16 mouse cellular contexts compared by ENCODE assay signal in the genomic region with DNA sequence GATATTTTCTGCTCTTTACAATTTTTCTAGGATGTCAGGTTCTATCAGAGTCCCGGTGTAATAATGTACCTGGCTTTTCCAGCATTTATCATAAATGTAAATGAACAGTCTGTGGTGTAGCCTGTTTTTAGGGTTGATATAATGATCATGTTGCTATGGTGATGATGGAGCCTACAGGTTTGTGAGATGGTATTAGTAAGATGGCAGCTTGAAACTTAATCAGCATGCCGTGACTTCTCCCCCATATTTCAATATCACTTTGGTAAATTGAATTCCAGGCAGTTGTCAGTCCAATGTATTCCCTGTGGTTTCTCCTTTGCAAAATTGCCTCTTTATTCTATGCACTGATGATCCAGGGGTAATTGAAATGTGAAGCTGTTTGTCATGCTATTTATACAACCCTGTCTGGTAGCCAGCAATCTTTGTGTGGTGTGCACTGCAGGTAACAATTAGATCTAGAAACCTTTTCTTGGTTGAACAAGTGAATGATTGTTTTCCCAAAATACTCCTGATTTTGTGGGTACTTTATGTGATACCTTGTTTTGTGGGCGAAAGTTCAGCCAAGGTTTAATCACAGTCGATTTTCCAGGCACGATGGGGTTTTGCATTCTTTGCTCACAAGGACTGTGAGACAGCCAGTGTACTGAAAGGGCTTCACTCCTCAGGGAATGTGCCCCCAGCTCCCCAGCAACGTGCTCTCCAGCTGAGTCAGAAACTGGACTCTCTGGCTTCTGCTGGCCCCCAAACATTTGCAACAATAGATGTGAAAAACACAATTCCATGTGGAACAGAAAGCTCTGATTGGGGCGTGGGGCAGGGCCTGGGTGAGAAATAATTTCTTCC.
DNase-seq lines count a peak whose midpoint lies in the region; ATAC-seq and TF ChIP-seq lines count a peak whose summit lies in the region.
"Had no signal": no experiment of that assay in that cellular context is flagged by ENCODE, and none has a peak within 500 bp of the region (broad histone marks: within the 10 kb centered on the region; RNA-seq: fewer than 3 reads in every experiment).

No protein-coding gene starts in this region.

- no peak overlapping the region for H3K4me3 ChIP-seq in forebrain, embryonic 13.5 days
- H3K4me3 ChIP-seq in limb, embryonic 14.5 days (replicated peaks; ENCODE audit: low read length), result no peak overlapping the region
- no peak overlapping the region for H3K4me3 ChIP-seq in intestine, embryonic 16.5 days (ENCODE audit: low read length)
- H3K4me3 ChIP-seq in layer of hippocampus, adult 2 months, result no peak overlapping the region
- H3K4me3 ChIP-seq: heart, embryonic 15.5 days; stomach, embryonic 15.5 days had no signal

- peak; percentile 70; the same call in 1 of the 2 replicates for ATAC-seq in forebrain, embryonic 13.5 days
- ATAC-seq in limb, embryonic 14.5 days (ENCODE audit: low FRiP score, low read depth), result 0 out of 2 replicates have a peak, but pooled peaks have one; percentile 26
- no peak for ATAC-seq in intestine, embryonic 16.5 days
- ATAC-seq: activated CD4-positive, CD25-positive, alpha-beta regulatory T cell, adult 4 months; CD4-positive, CD25-positive, alpha-beta regulatory T cell, adult 4 months; inflammation-experienced regulatory T-cells, adult 6 months had no signal

- TF ChIP-seq POLR2A in limb, embryonic 14.5 days (IDR thresholded peaks at IDR 0.05; ENCODE audit: borderline replicate concordance, extremely low read depth, insufficient read depth, insufficient read length), result no peak

- no peaks in the 10 kb centered on the region for H3K36me3 ChIP-seq in forebrain, embryonic 13.5 days (ENCODE audit: poor library complexity, severe bottlenecking)
- H3K36me3 ChIP-seq in limb, embryonic 14.5 days (ENCODE audit: control insufficient read depth, insufficient read depth, low read length), result no peaks in the 10 kb centered on the region
- H3K36me3 ChIP-seq in intestine, embryonic 16.5 days (ENCODE audit: control insufficient read depth, insufficient read depth, low read length), result no peaks in the 10 kb centered on the region
- H3K36me3 ChIP-seq: heart, embryonic 15.5 days; stomach, embryonic 15.5 days had no signal

- DNase-seq in embryo, embryonic 10.5 days (ENCODE audit: low spot score), result peak; percentile 35
- peak; percentile 13 for DNase-seq in limb, embryonic 14.5 days (ENCODE audit: low spot score)
- DNase-seq in neural tube, embryonic 10.5 days (ENCODE audit: extremely low spot score, low spot score), result peak; percentile 18
- DNase-seq in layer of hippocampus, adult 2 months (ENCODE audit: low spot score in 2 of 2), result no peak
- no peak for DNase-seq in cerebellum, adult 18-20 months
- DNase-seq: layer of hippocampus, adult 9-11 months; thymus, postnatal 14 days had no signal

- 0 out of 2 replicates have a peak overlapping the region, but pooled peaks have one; percentile 31 for H3K27ac ChIP-seq in forebrain, embryonic 13.5 days
- H3K27ac ChIP-seq in limb, embryonic 14.5 days (replicated peaks; ENCODE audit: low read depth, low read length), result peak overlapping the region; percentile 26; the same call in 1 of the 2 replicates
- no peak overlapping the region for H3K27ac ChIP-seq in intestine, embryonic 16.5 days (ENCODE audit: low read length)
- H3K27ac ChIP-seq in layer of hippocampus, adult 2 months, result no peak overlapping the region
- H3K27ac ChIP-seq: heart, embryonic 15.5 days; kidney, postnatal 0 days; liver, embryonic 14.5 days; stomach, embryonic 15.5 days had no signal

- H3K27me3 ChIP-seq in forebrain, embryonic 13.5 days, result no peaks in the 10 kb centered on the region
- no peaks in the 10 kb centered on the region for H3K27me3 ChIP-seq in limb, embryonic 14.5 days (ENCODE audit: control insufficient read depth, insufficient read depth, low read length)
- no peaks in the 10 kb centered on the region for H3K27me3 ChIP-seq in intestine, embryonic 16.5 days (replicated peaks; ENCODE audit: control insufficient read depth, insufficient read depth, low read length)
- H3K27me3 ChIP-seq: heart, embryonic 15.5 days; stomach, embryonic 15.5 days had no signal

- peaks cover 12% of the 10 kb centered on the region for H3K4me1 ChIP-seq in forebrain, embryonic 13.5 days
- 0 out of 2 replicates have a peak, but pooled peaks cover 4% of the 10 kb centered on the region for H3K4me1 ChIP-seq in limb, embryonic 14.5 days (ENCODE audit: control insufficient read depth, insufficient read depth, low read length)
- H3K4me1 ChIP-seq in intestine, embryonic 16.5 days (ENCODE audit: control insufficient read depth, insufficient read depth, low read length), result no peaks in the 10 kb centered on the region
- H3K4me1 ChIP-seq: heart, embryonic 15.5 days; stomach, embryonic 15.5 days had no signal

- TF ChIP-seq CTCF in layer of hippocampus, adult 2 months (conservative IDR thresholded peaks at IDR 0.05), result no peak

- no peak overlapping the region for H3K9ac ChIP-seq in forebrain, embryonic 13.5 days
- H3K9ac ChIP-seq in limb, embryonic 14.5 days (ENCODE audit: low read depth, low read length, severe bottlenecking), result 0 out of 2 replicates have a peak overlapping the region, but pooled peaks have one; percentile 12
- H3K9ac ChIP-seq in intestine, embryonic 16.5 days (ENCODE audit: low read depth, low read length), result no peak overlapping the region
- H3K9ac ChIP-seq: heart, embryonic 15.5 days; liver, embryonic 14.5 days; stomach, embryonic 15.5 days had no signal

- no peaks in the 10 kb centered on the region for H3K9me3 ChIP-seq in forebrain, embryonic 13.5 days (replicated peaks)
- no peaks in the 10 kb centered on the region for H3K9me3 ChIP-seq in limb, embryonic 14.5 days (ENCODE audit: control insufficient read depth, low read length)
- no peaks in the 10 kb centered on the region for H3K9me3 ChIP-seq in intestine, embryonic 16.5 days (ENCODE audit: control insufficient read depth, low read length)
- H3K9me3 ChIP-seq: heart, embryonic 15.5 days; stomach, embryonic 15.5 days had no signal

- H3K4me2 ChIP-seq in forebrain, embryonic 13.5 days, result no peak overlapping the region
- no peak overlapping the region for H3K4me2 ChIP-seq in limb, embryonic 14.5 days (replicated peaks; ENCODE audit: low read depth, low read length, severe bottlenecking)
- H3K4me2 ChIP-seq in intestine, embryonic 16.5 days (ENCODE audit: low read depth, low read length), result no peak overlapping the region
- H3K4me2 ChIP-seq: heart, embryonic 15.5 days; stomach, embryonic 15.5 days had no signal

- 17% methylated on average over 7 of the region's 7 CpGs for WGBS in forebrain, embryonic 13.5 days
- 46% methylated on average over 7 of the region's 7 CpGs for WGBS in limb, embryonic 14.5 days
- 56% methylated on average over 7 of the region's 7 CpGs for WGBS in intestine, embryonic 16.5 days

Comparison
In these comparisons a context has a peak if more than half of its experiments do, and no peak if none do; other contexts are left out.
1. DNase-seq: peak in embryo, embryonic 10.5 days (single experiment), limb, embryonic 14.5 days (single experiment) and neural tube, embryonic 10.5 days (single experiment); none in layer of hippocampus, adult 2 months (0 of 2) and cerebellum, adult 18-20 months (0 of 2).
2. H3K27ac ChIP-seq: peak in forebrain, embryonic 13.5 days (single experiment) and limb, embryonic 14.5 days (single experiment); none in intestine, embryonic 16.5 days (single experiment) and layer of hippocampus, adult 2 months (single experiment).